Mouse (Mus musculus) stomach, postnatal 0 days (tissue): ENCODE results near the gene Thap8. TPM values are rescaled to one million over a fixed set of nuclear protein-coding genes. Genes with fewer than 3 reads are reported as not detected.

ENCODE experiments used
- ATAC-seq: fragments of 200-750 bp; cut with Nextera tagmentation; 2 replicates; pipeline ENCODE4 v1.8.0; 2017; ENCODE audit not compliant: low FRiP score, low TSS enrichment
- DNase-seq: peaks from one replicate; pipeline ENCODE4 v3.0.0-alpha.2; 2016; ENCODE audit warnings: low spot score
- H3K27ac ChIP-seq: fragments of 300-500 bp; sonication (generic); replicated peaks from 2 replicates; pipeline ENCODE4 v1.5.1; 2014; ENCODE audit warnings: mild to moderate bottlenecking, control low read depth
- H3K27me3 ChIP-seq: fragments of 300-500 bp; sonication (generic); 2 replicates; pipeline ENCODE4 v1.6.1; 2014; ENCODE audit warnings: low read length; ENCODE audit not compliant: control insufficient read depth, insufficient read depth
- H3K36me3 ChIP-seq: fragments of 300-500 bp; sonication (generic); 2 replicates; pipeline ENCODE4 v1.6.1; 2014; ENCODE audit warnings: low read length, mixed read lengths; ENCODE audit not compliant: control insufficient read depth, insufficient read depth
- H3K4me1 ChIP-seq: fragments of 300-500 bp; sonication (generic); replicated peaks from 2 replicates; pipeline ENCODE4 v1.6.1; 2014; ENCODE audit warnings: antibody characterized with exemption; ENCODE audit not compliant: control insufficient read depth, insufficient read depth
- H3K4me2 ChIP-seq: fragments of 300-500 bp; sonication (generic); replicated peaks from 2 replicates; pipeline ENCODE4 v1.6.1; 2014; ENCODE audit warnings: low read depth, mild to moderate bottlenecking, control low read depth, moderate library complexity
- H3K4me3 ChIP-seq: fragments of 300-500 bp; sonication (generic); 2 replicates; pipeline ENCODE4 v1.5.1; 2014; ENCODE audit warnings: low read depth, low read length, control low read depth
- H3K9ac ChIP-seq: fragments of 300-500 bp; sonication (generic); 2 replicates; pipeline ENCODE4 v1.6.1; 2014; ENCODE audit warnings: mild to moderate bottlenecking, low read length, control low read depth, mixed read lengths
- H3K9me3 ChIP-seq: fragments of 300-500 bp; sonication (generic); 2 replicates; pipeline ENCODE4 v1.6.1; 2016; ENCODE audit warnings: low read length; ENCODE audit not compliant: control insufficient read depth
- CTCF ChIP-seq: IDR thresholded peaks from 2 replicates; pipeline ENCODE4 v1.5.1; 2016; ENCODE audit warnings: antibody characterized with exemption, low read depth, mild to moderate bottlenecking, moderate library complexity
- EP300 ChIP-seq: optimal IDR thresholded peaks from 2 replicates; pipeline ENCODE3; 2016; ENCODE audit warnings: antibody characterized with exemption
- WGBS: fragments of 180-500 bp; shearing (Covaris S2); extraction: QIAGEN DNeasy Blood & Tissue Kit; methylation state at CpG from one replicate; pipeline ENCODE4 v1.1.7; 2014; 5-methylcytosine and 5-hydroxymethylcytosine counted together
- polyA plus RNA-seq: library from polyadenylated mRNA; unstranded; fragments of >200 nt; fragmentation: Nextera tagmentation; extraction: Ambion mirVana; gene quantifications from 2 replicates; pipeline ENCODE4 v1.2.1, GENCODE M21; 2015

The Thap8 gene
- polyA plus RNA-seq, 1 experiment from 2014 or later: 0.38 TPM

DNA sequence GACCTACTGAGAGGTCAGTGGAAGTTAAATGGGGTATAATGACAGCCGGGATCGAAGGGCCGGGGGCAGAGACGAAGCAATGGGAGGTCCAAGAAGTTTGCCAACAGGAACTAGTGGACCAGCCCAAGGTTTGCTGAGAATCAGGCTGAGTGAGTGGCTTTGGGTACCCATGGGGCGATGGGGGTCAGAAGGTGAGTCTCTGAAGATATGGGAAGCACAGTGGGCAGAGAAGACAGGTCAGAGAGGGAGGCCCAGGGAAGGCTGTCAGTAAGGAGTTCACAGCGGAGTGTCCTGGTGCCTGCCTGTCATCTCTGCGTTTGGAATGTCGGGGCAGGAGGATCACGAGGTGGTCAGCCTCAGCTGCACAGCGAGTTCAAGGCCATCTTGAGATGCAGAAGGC, 48.5 kb downstream of the Thap8 start:
- Histone ChIP-seq H3K27ac (no peak overlapping the region), H3K36me3 (no peaks in the 10 kb centered on the region), H3K4me3 (no peak overlapping the region), H3K4me1 (no peaks in the 10 kb centered on the region), H3K9ac (no peak overlapping the region), H3K27me3 (no peaks in the 10 kb centered on the region), H3K9me3 (no peaks in the 10 kb centered on the region), H3K4me2 (no peak overlapping the region)
- ATAC-seq (no peak), DNase-seq (no peak)
- WGBS: 55% methylated on average over 10 of the region's 10 CpGs
- TF ChIP-seq CTCF (no peak), EP300 (no peak)

DNA sequence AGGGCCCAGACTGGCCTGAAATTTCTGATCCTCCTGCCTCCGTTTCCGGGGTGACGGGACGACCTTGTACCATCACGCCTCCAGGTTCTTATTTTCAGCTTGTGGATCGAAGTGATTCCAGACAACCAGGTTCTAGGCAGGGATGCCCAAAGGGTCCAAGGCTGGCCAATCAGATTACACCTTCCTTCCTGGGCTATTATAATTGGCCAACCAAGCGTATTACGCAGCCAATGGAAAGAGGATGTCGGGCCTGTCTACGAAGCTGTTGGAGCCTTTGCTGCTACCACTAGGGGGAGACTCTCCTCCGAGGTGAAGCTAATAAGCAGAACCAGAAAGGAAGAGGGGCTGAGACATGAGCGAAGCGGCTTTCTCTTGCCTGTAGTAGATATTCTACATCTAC, 52.0 kb downstream of the Thap8 start:
- Histone ChIP-seq H3K27me3 (0 out of 2 replicates have a peak, but pooled peaks cover 3% of the 10 kb centered on the region), H3K27ac (no peak overlapping the region), H3K4me1 (no peaks in the 10 kb centered on the region), H3K9ac (no peak overlapping the region), H3K4me2 (no peak overlapping the region; the same call in 1 of the 2 replicates), H3K9me3 (no peaks in the 10 kb centered on the region), H3K4me3 (no peak overlapping the region), H3K36me3 (no peaks in the 10 kb centered on the region)
- ATAC-seq (peak; percentile 84), DNase-seq (peak; percentile 77)
- TF ChIP-seq EP300 (no peak), CTCF (peak; percentile 92)
- whole genome bisulfite sequencing: 7% methylated on average over 13 of the region's 13 CpGs

DNA sequence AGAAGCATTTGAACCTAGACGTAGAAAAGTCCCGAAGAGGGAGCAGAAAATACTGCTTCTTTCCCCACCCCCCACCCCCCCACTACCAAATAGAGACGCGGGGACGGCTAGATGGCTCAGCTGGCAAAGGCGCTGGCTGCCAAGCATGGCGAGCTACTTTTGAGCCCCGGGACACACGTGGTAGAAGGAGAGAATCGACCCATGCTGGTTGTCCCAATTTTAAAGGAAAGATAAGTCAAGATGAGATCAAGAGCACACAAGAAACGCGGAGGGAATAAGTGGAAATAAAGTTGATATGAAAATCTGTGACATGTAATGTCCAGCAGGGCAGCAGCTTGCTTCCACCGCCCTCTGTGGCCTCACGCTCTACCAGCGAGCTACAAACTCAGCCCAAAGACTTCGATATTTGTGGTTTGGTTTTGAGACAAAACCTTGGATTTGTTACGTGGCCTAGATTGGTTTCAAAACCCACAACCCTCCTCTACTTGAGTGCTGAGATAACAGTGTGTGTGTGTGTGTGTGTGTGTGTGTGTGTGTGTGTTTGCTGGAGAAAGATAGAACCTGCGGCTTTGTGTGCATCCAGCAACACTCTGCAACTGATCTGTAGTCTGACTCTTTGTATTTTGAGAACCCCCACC, 52.8 kb downstream of the Thap8 start:
- 62% methylated on average over 18 of the region's 18 CpGs for WGBS
- no peak overlapping the region for H3K9ac ChIP-seq

DNA sequence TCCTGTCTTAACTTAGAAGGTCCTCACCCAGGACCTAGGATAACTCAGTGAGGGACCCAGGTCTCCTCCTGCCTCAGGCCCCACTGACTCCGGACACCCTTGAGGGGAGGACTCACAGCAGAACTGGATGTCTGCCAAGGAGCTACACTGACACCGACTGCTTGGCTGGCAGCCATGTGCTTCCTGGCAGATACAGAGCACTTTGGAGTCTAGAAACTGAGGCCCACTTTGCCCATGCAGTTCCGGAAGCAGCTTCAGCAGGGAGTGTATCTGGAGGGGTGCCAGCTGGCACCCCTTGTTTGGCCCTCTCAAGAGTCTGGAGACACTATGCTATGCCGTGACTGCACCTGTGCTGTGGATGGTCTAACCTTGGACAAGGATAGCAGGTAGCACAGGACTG, 53.5 kb downstream of the Thap8 start:
- H3K4me1 ChIP-seq: no peaks in the 10 kb centered on the region
- 0 out of 2 replicates have a peak, but pooled peaks cover 3% of the 10 kb centered on the region for H3K27me3 ChIP-seq
- no peak overlapping the region for H3K4me3 ChIP-seq
- peak; percentile 40 for DNase-seq
- H3K9me3 ChIP-seq: no peaks in the 10 kb centered on the region
- no peak overlapping the region for H3K4me2 ChIP-seq
- WGBS: 3% methylated on average over 4 of the region's 4 CpGs
- no peak overlapping the region for H3K9ac ChIP-seq
- H3K27ac ChIP-seq: no peak overlapping the region
- ATAC-seq: no peak
- no peaks in the 10 kb centered on the region for H3K36me3 ChIP-seq
- TF ChIP-seq EP300: no peak
- TF ChIP-seq CTCF: no peak

More for the DNA sequence above, 52.8 kb downstream of the Thap8 start:
- DNase-seq: no peak
- Histone ChIP-seq H3K9me3 (no peaks in the 10 kb centered on the region), H3K4me1 (no peaks in the 10 kb centered on the region), H3K36me3 (no peaks in the 10 kb centered on the region), H3K4me3 (no peak overlapping the region), H3K27me3 (0 out of 2 replicates have a peak, but pooled peaks cover 3% of the 10 kb centered on the region), H3K27ac (no peak overlapping the region), H3K4me2 (no peak overlapping the region)
- TF ChIP-seq CTCF: no peak
- no peak for TF ChIP-seq EP300
- no peak for ATAC-seq

DNA sequence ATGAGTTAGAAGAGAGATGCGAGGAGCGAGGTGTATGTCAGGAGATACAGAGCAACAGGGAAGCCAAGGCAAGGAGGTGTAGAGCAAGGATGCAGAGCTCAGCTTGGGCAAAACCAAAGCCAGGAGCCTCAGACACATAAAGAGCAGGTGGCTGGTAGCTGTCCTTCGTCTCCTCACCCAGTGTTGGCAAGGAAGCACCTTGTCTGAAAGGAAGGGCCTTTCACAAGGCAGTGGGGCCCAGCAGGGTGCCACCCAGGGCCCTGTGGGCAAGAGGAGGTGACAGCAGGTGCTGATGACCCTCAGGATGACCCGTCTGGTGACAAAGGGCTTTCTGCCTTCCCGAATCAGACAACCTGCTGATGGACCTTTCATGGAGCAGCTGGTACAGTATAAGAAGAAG, 54.7 kb downstream of the Thap8 start:
- H3K4me1 ChIP-seq: no peaks in the 10 kb centered on the region
- no peak overlapping the region for H3K9ac ChIP-seq
- H3K27ac ChIP-seq: no peak overlapping the region
- TF ChIP-seq CTCF (no peak), EP300 (no peak)
- 61% methylated on average over 5 of the region's 5 CpGs for WGBS
- H3K4me2 ChIP-seq: no peak overlapping the region
- no peak overlapping the region for H3K4me3 ChIP-seq
- ATAC-seq: no peak
- 0 out of 2 replicates have a peak, but pooled peaks cover 3% of the 10 kb centered on the region for H3K27me3 ChIP-seq
- no peaks in the 10 kb centered on the region for H3K36me3 ChIP-seq
- DNase-seq: no peak
- no peaks in the 10 kb centered on the region for H3K9me3 ChIP-seq

DNA sequence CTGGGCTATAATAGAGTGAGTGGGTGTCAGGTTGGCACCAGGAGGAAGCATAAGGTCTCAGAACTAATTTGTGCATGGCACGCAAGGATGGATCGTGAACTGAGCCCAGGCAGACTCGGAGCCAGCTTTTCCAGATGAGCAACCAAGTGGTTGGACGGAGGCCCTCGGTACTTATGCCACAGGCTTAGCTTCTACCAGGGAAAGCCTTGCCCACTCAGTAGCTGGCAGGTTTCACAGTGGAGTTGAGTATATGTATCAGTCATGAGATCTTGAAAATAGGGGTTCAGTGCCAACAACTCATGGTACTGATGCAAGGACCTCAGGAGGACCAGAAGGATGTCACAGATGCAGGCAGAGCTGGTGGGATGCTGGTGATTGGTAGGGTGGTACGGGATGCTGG, 55.8 kb downstream of the Thap8 start:
- H3K4me2 ChIP-seq: no peak overlapping the region
- H3K9me3 ChIP-seq: no peaks in the 10 kb centered on the region
- no peak overlapping the region for H3K27ac ChIP-seq
- no peaks in the 10 kb centered on the region for H3K36me3 ChIP-seq
- 70% methylated on average over 6 of the region's 6 CpGs for whole genome bisulfite sequencing
- H3K27me3 ChIP-seq: 0 out of 2 replicates have a peak, but pooled peaks cover 3% of the 10 kb centered on the region
- no peaks in the 10 kb centered on the region for H3K4me1 ChIP-seq
- DNase-seq (no peak), ATAC-seq (no peak)
- no peak for TF ChIP-seq EP300
- TF ChIP-seq CTCF: no peak
- H3K9ac ChIP-seq: no peak overlapping the region
- no peak overlapping the region for H3K4me3 ChIP-seq
